In genomic region chr12:57515702-57516377, GRCm38 (mm10) we compare ENCODE assay signal across 33 mouse cellular contexts. TPM values are rescaled to one million over a fixed set of nuclear protein-coding genes. Genes with fewer than 3 reads are reported as not detected.
DNase-seq lines count a peak whose midpoint lies in the region; ATAC-seq and TF ChIP-seq lines count a peak whose summit lies in the region.
"Had no signal": no experiment of that assay in that cellular context is flagged by ENCODE, and none has a peak within 500 bp of the region (broad histone marks: within the 10 kb centered on the region; RNA-seq: fewer than 3 reads in every experiment).

No protein-coding gene starts in this region.

- no peak for TF ChIP-seq CTCF in midbrain, postnatal 0 days (IDR thresholded peaks at IDR 0.05)
- no peak for TF ChIP-seq CTCF in stomach, postnatal 0 days (IDR thresholded peaks at IDR 0.05; ENCODE audit: low read depth)

- ATAC-seq in midbrain, embryonic 11.5 days (ENCODE audit: low FRiP score) = no peak
- ATAC-seq in midbrain, postnatal 0 days (ENCODE audit: low FRiP score) = no peak
- no peak for ATAC-seq in intestine, embryonic 16.5 days
- ATAC-seq in stomach, postnatal 0 days (ENCODE audit: low FRiP score, low TSS enrichment) = peak; percentile 68
- ATAC-seq: hindbrain, postnatal 0 days; Patski had no signal

- no peak overlapping the region for H3K4me3 ChIP-seq in midbrain, embryonic 11.5 days (ENCODE audit: low read depth, low read length)
- H3K4me3 ChIP-seq in midbrain, postnatal 0 days (ENCODE audit: low read depth, low read length) = no peak overlapping the region
- H3K4me3 ChIP-seq in intestine, embryonic 16.5 days (ENCODE audit: low read length) = no peak overlapping the region
- H3K4me3 ChIP-seq in stomach, postnatal 0 days (ENCODE audit: low read depth, low read length) = no peak overlapping the region
- H3K4me3 ChIP-seq: embryonic facial prominence, embryonic 13.5 days; hindbrain, embryonic 12.5 days; limb, embryonic 12.5 days; midbrain, embryonic 10.5 days had no signal

- H3K27ac ChIP-seq in midbrain, embryonic 11.5 days (ENCODE audit: low read depth, low read length) = no peak overlapping the region
- H3K27ac ChIP-seq in midbrain, postnatal 0 days (ENCODE audit: low read depth, low read length) = no peak overlapping the region
- H3K27ac ChIP-seq in intestine, embryonic 16.5 days (ENCODE audit: low read length) = no peak overlapping the region
- peak overlapping the region; percentile 41; the same call in 1 of the 2 replicates for H3K27ac ChIP-seq in stomach, postnatal 0 days (replicated peaks)
- H3K27ac ChIP-seq: embryonic facial prominence, embryonic 13.5 days; hindbrain, embryonic 12.5 days; hindbrain, postnatal 0 days; limb, embryonic 12.5 days; midbrain, embryonic 10.5 days had no signal

- DNase-seq in midbrain, embryonic 11.5 days (ENCODE audit: low spot score, missing footprints) = peak; percentile 81
- DNase-seq in midbrain, postnatal 0 days (ENCODE audit: low spot score) = no peak
- peak; percentile 82 for DNase-seq in R1 (ENCODE audit: low read depth, low spot score)
- DNase-seq in stomach, postnatal 0 days (ENCODE audit: low spot score) = peak; percentile 48
- no peak for DNase-seq in ovary, postnatal 14 days (ENCODE audit: low spot score)
- DNase-seq in right cerebral cortex, postnatal 10 days (ENCODE audit: low spot score in 2 of 2) = no peak
- DNase-seq: adrenal gland, postnatal 25 days; B cell, adult 2 months; cerebellum, adult 18-20 months; cerebellum, postnatal 10 days; gastrocnemius, postnatal 14 days; heart, postnatal 36 days; kidney, adult 11 months; kidney, postnatal 14 days; layer of hippocampus, adult 9-11 months; thymus, postnatal 25 days had no signal

- 43% methylated on average over 12 of the region's 12 CpGs for WGBS in midbrain, embryonic 11.5 days
- 49% methylated on average over 12 of the region's 12 CpGs for WGBS in midbrain, postnatal 0 days
- WGBS in intestine, embryonic 16.5 days = 40% methylated on average over 12 of the region's 12 CpGs
- WGBS in stomach, postnatal 0 days = 35% methylated on average over 12 of the region's 12 CpGs

- no peak overlapping the region for H3K9ac ChIP-seq in midbrain, embryonic 11.5 days (ENCODE audit: low read length)
- H3K9ac ChIP-seq in midbrain, postnatal 0 days (replicated peaks; ENCODE audit: low read length, poor library complexity, severe bottlenecking) = no peak overlapping the region
- no peak overlapping the region for H3K9ac ChIP-seq in intestine, embryonic 16.5 days (ENCODE audit: low read depth, low read length)
- peak overlapping the region; percentile 19; the same call in 1 of the 2 replicates for H3K9ac ChIP-seq in stomach, postnatal 0 days (ENCODE audit: low read length)
- H3K9ac ChIP-seq: embryonic facial prominence, embryonic 13.5 days; hindbrain, embryonic 12.5 days; limb, embryonic 12.5 days had no signal

- TF ChIP-seq EP300 in stomach, postnatal 0 days (optimal IDR thresholded peaks at IDR 0.05) = no peak

- no peaks in the 10 kb centered on the region for H3K36me3 ChIP-seq in midbrain, embryonic 11.5 days (ENCODE audit: control insufficient read depth, insufficient read depth, low read length)
- H3K36me3 ChIP-seq in midbrain, postnatal 0 days (ENCODE audit: insufficient read depth, low read length) = no peaks in the 10 kb centered on the region
- no peaks in the 10 kb centered on the region for H3K36me3 ChIP-seq in intestine, embryonic 16.5 days (ENCODE audit: control insufficient read depth, insufficient read depth, low read length)
- H3K36me3 ChIP-seq in stomach, postnatal 0 days (ENCODE audit: control insufficient read depth, insufficient read depth, low read length) = no peaks in the 10 kb centered on the region
- H3K36me3 ChIP-seq: embryonic facial prominence, embryonic 13.5 days; hindbrain, embryonic 12.5 days; limb, embryonic 12.5 days; midbrain, embryonic 10.5 days had no signal

- no peaks in the 10 kb centered on the region for H3K4me1 ChIP-seq in midbrain, embryonic 11.5 days (ENCODE audit: control insufficient read depth, insufficient read depth, low read length)
- H3K4me1 ChIP-seq in midbrain, postnatal 0 days (ENCODE audit: insufficient read depth, low read length) = no peaks in the 10 kb centered on the region
- no peaks in the 10 kb centered on the region for H3K4me1 ChIP-seq in intestine, embryonic 16.5 days (ENCODE audit: control insufficient read depth, insufficient read depth, low read length)
- H3K4me1 ChIP-seq in stomach, postnatal 0 days (replicated peaks; ENCODE audit: control insufficient read depth, insufficient read depth) = no peaks in the 10 kb centered on the region
- H3K4me1 ChIP-seq: embryonic facial prominence, embryonic 13.5 days; hindbrain, embryonic 12.5 days had no signal

- no peaks in the 10 kb centered on the region; the same call in 1 of the 2 replicates for H3K27me3 ChIP-seq in midbrain, embryonic 11.5 days (ENCODE audit: control insufficient read depth, insufficient read depth, low read length)
- no peaks in the 10 kb centered on the region for H3K27me3 ChIP-seq in midbrain, postnatal 0 days (ENCODE audit: insufficient read depth, low read length)
- no peaks in the 10 kb centered on the region for H3K27me3 ChIP-seq in intestine, embryonic 16.5 days (replicated peaks; ENCODE audit: control insufficient read depth, insufficient read depth, low read length)
- H3K27me3 ChIP-seq in stomach, postnatal 0 days (ENCODE audit: control insufficient read depth, insufficient read depth, low read length) = no peaks in the 10 kb centered on the region
- H3K27me3 ChIP-seq: embryonic facial prominence, embryonic 13.5 days; hindbrain, embryonic 12.5 days; limb, embryonic 12.5 days had no signal

- no peak overlapping the region for H3K4me2 ChIP-seq in midbrain, embryonic 11.5 days
- no peak overlapping the region for H3K4me2 ChIP-seq in midbrain, postnatal 0 days (ENCODE audit: low read depth, low read length, poor library complexity, severe bottlenecking)
- H3K4me2 ChIP-seq in intestine, embryonic 16.5 days (ENCODE audit: low read depth, low read length) = peak overlapping the region; percentile 27; the same call in 1 of the 2 replicates
- peak overlapping the region; percentile 33 for H3K4me2 ChIP-seq in stomach, postnatal 0 days (replicated peaks; ENCODE audit: low read depth)
- H3K4me2 ChIP-seq: embryonic facial prominence, embryonic 13.5 days; heart, embryonic 11.5 days; hindbrain, embryonic 12.5 days; limb, embryonic 12.5 days; liver, embryonic 11.5 days had no signal

- H3K9me3 ChIP-seq in midbrain, embryonic 11.5 days (ENCODE audit: control insufficient read depth, low read length) = no peaks in the 10 kb centered on the region
- H3K9me3 ChIP-seq in midbrain, postnatal 0 days (ENCODE audit: low read length) = no peaks in the 10 kb centered on the region
- no peaks in the 10 kb centered on the region for H3K9me3 ChIP-seq in intestine, embryonic 16.5 days (ENCODE audit: control insufficient read depth, low read length)
- H3K9me3 ChIP-seq in stomach, postnatal 0 days (ENCODE audit: control insufficient read depth, low read length) = no peaks in the 10 kb centered on the region
- H3K9me3 ChIP-seq: embryonic facial prominence, embryonic 13.5 days; hindbrain, embryonic 12.5 days; limb, embryonic 12.5 days; midbrain, embryonic 10.5 days had no signal

RNA-seq across cellular contexts. Expression of gene Foxa1, which starts 30.9 kb away (rescaled TPM):
- polyA plus RNA-seq in midbrain, embryonic 11.5 days (2014; fragmentation: Nextera tagmentation; extraction: Ambion mirVana) = 6.8 and 10.5 TPM in 2 replicates
- total RNA-seq in midbrain, postnatal 0 days (2014; rRNA removed) = 2.1 and 2.2 TPM in 2 replicates
- polyA plus RNA-seq in midbrain, postnatal 0 days (2015; fragmentation: Nextera tagmentation; extraction: Ambion mirVana) = 1.7 and 1.9 TPM in 2 replicates
- polyA plus RNA-seq in intestine, embryonic 16.5 days (2015; fragmentation: Nextera tagmentation; extraction: Ambion mirVana) = 2.9 and 3.3 TPM in 2 replicates
- 16.1 and 28.9 TPM in 2 replicates for polyA plus RNA-seq in stomach, postnatal 0 days (2015; fragmentation: Nextera tagmentation; extraction: Ambion mirVana)
- total RNA-seq: adrenal gland, adult 18-20 months; adrenal gland, postnatal 25 days; common myeloid progenitor, adult 5-6 weeks; gastrocnemius, postnatal 14 days; granulocyte monocyte progenitor cell, adult 5-6 weeks; heart, postnatal 36 days; left cerebral cortex, adult 18-20 months; left cerebral cortex, postnatal 14 days; MEL had no signal
- polyA plus RNA-seq: limb, embryonic 12.5 days; spleen, adult 2 months had no signal

RNA-seq across cellular contexts. Expression of gene Ttc6, which starts 48.1 kb away (rescaled TPM):
- 2.6 and 2.9 TPM in 2 replicates for polyA plus RNA-seq in midbrain, embryonic 11.5 days (2014; fragmentation: Nextera tagmentation; extraction: Ambion mirVana)
- 2.2 and 2.7 TPM in 2 replicates for total RNA-seq in midbrain, postnatal 0 days (2014; rRNA removed)
- 0.90 and 0.91 TPM in 2 replicates for polyA plus RNA-seq in midbrain, postnatal 0 days (2015; fragmentation: Nextera tagmentation; extraction: Ambion mirVana)
- 0.50 and 0.81 TPM in 2 replicates for polyA plus RNA-seq in intestine, embryonic 16.5 days (2015; fragmentation: Nextera tagmentation; extraction: Ambion mirVana)
- 3.3 and 3.5 TPM in 2 replicates for polyA plus RNA-seq in stomach, postnatal 0 days (2015; fragmentation: Nextera tagmentation; extraction: Ambion mirVana)
- total RNA-seq: adrenal gland, adult 18-20 months; adrenal gland, postnatal 25 days; common myeloid progenitor, adult 5-6 weeks; gastrocnemius, postnatal 14 days; granulocyte monocyte progenitor cell, adult 5-6 weeks; heart, postnatal 36 days; megakaryocyte progenitor cell, adult 5-6 weeks; MEL had no signal

Comparison
In these comparisons a context has a peak if more than half of its experiments do, and no peak if none do; other contexts are left out.
1. DNase-seq: peak in midbrain, embryonic 11.5 days (single experiment), R1 (single experiment) and stomach, postnatal 0 days (single experiment); none in midbrain, postnatal 0 days (single experiment), ovary, postnatal 14 days (single experiment) and right cerebral cortex, postnatal 10 days (0 of 2).
2. H3K4me2 ChIP-seq: peak in intestine, embryonic 16.5 days (single experiment) and stomach, postnatal 0 days (single experiment); none in midbrain, embryonic 11.5 days (single experiment) and midbrain, postnatal 0 days (single experiment).